Mouse (Mus musculus): ENCODE measurements at regions not wholly inside any gene's neighbourhood (a gene's known extent, or its start where the extent isn't known, plus 50 kb on each side); places are given as distances from the start of the nearest gene placed in this dataset.

DNA sequence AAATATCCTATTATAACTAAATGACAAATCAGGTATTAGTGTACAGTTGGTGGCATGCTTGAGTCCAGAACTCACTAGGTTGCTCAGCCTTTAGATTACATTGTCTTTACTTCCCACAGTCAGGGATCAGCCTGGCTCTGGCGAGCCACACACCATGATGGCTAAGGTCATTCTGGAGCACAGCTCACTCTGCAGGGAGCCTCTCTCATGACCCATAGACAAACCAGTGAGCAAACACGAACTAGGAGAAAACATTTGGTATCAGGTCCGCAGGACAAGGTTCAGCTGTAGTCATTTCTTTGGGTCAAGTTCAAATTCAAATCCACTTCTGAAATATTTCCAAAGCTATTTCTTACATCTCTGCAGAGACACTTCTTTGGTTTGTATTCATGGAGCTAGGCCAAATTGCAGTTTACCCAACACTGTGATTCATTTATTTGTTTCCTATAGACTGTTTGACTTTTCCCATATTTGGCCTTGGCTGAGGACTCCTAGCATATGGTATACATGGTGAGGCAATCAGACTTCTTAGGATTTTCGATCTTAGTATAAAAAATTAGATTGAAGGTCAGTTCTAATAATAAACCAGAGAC is 64.5 kb upstream of the Eed start:
- TF ChIP-seq POLR2A (IDR thresholded peaks at IDR 0.05; ENCODE audit: insufficient read depth, low read depth, low read length), result no peak
- no peak for TF ChIP-seq CTCF (IDR thresholded peaks at IDR 0.05; ENCODE audit: insufficient read depth, low read depth, low read length)

All from olfactory bulb, adult 2 months (tissue).